Mouse (Mus musculus) cortical plate, adult 2 months (tissue): ENCODE measurements around the gene D430019H16Rik. TPM values are rescaled to one million over a fixed set of nuclear protein-coding genes. Genes with fewer than 3 reads are reported as not detected.

Source experiments
- H3K27ac ChIP-seq: fragments of 200-500 bp; 2 replicates; pipeline ENCODE4 v1.5.1; 2012; ENCODE audit warnings: low read length, control low read depth, inconsistent platforms; ENCODE audit not compliant: insufficient read depth
- H3K4me1 ChIP-seq: fragments of 200-500 bp; 2 replicates; pipeline ENCODE4 v1.6.1; 2011; ENCODE audit warnings: low read length; ENCODE audit not compliant: control insufficient read depth, insufficient read depth
- H3K4me3 ChIP-seq: fragments of 200-500 bp; 2 replicates; pipeline ENCODE4 v1.5.1; 2011; ENCODE audit warnings: mild to moderate bottlenecking, low read length, control low read depth; ENCODE audit not compliant: insufficient read depth
- CTCF ChIP-seq: fragments of 200-500 bp; IDR thresholded peaks from 2 replicates; pipeline ENCODE4 v1.5.1; 2011; ENCODE audit warnings: mild to moderate bottlenecking, control low read depth, low read length; ENCODE audit not compliant: insufficient read depth; ENCODE audit errors: extremely low read depth
- POLR2A ChIP-seq: fragments of 200-500 bp; IDR thresholded peaks from 2 replicates; pipeline ENCODE4 v1.6.1; 2011; ENCODE audit warnings: mild to moderate bottlenecking, low read length, control low read depth; ENCODE audit not compliant: insufficient read depth; ENCODE audit errors: extremely low read depth
- polyA plus RNA-seq: library from polyadenylated mRNA; depleted of rRNA; stranded (reverse); fragments of >200 nt; gene quantifications from 2 replicates; pipeline ENCODE4 v1.2.3, GENCODE M21; 2012

D430019H16Rik gene
- polyA plus RNA-seq, 1 experiment: 60.9 TPM

DNA sequence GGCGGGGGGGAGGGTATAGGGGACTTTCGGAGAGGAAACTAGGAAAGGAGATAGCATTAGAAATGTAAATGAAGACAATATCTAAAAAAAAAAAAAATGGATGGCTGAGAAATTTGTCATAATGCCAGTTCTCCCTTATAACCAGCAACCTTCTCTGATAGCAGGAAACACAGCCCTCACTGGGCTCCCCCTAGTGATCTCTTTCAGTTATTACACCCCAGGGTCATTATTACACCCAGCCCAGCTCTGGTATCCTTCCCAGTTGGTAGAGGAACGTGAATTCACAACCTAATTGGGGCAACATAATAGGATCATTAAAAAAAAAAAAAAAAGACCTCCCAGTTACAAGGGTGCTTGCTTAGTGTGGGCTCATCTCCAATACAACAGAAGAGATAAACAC is 29.8 kb downstream of the D430019H16Rik start:
- Histone ChIP-seq H3K27ac (no peak overlapping the region), H3K4me3 (no peak overlapping the region), H3K4me1 (0 out of 2 replicates have a peak, but pooled peaks cover 3% of the 10 kb centered on the region)
- TF ChIP-seq CTCF (peak; percentile 65), POLR2A (no peak)

GRCm38 (mm10) chr12:105490227-105490626 is 36.6 kb downstream of the D430019H16Rik start:
- TF ChIP-seq CTCF (no peak), POLR2A (no peak)
- no peak overlapping the region for H3K27ac ChIP-seq
- H3K4me3 ChIP-seq: no peak overlapping the region
- no peaks in the 10 kb centered on the region for H3K4me1 ChIP-seq

GRCm38 (mm10) chr12:105490794-105491193 is 37.1 kb downstream of the D430019H16Rik start:
- no peak overlapping the region for H3K27ac ChIP-seq
- TF ChIP-seq POLR2A (no peak), CTCF (no peak)
- no peaks in the 10 kb centered on the region for H3K4me1 ChIP-seq
- no peak overlapping the region for H3K4me3 ChIP-seq

DNA sequence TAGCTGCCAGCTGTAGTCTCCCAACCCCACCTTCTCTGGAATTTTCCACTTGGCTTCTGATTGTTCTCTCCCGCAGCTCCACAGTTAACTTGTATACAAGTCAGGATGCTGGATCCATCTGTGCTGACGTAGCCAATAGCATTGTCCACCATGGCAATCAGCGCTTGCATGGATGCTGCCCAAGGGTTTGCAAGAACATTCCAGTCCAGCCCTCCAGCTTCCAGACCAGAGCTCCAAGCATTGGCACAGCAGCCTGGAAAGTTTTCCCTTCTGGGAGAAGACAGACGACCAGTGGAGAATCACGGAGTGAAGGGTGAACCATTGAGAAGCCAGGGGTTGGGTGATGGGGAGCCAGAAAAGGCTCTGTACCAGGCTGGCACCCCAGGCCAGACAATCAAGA is 41.1 kb downstream of the D430019H16Rik start:
- no peaks in the 10 kb centered on the region for H3K4me1 ChIP-seq
- H3K4me3 ChIP-seq: no peak overlapping the region
- H3K27ac ChIP-seq: no peak overlapping the region
- TF ChIP-seq POLR2A: no peak
- no peak for TF ChIP-seq CTCF

- H3K27ac ChIP-seq: no peak overlapping the region
- no peak overlapping the region for H3K4me3 ChIP-seq
- TF ChIP-seq POLR2A: no peak
- peak; percentile 91 for TF ChIP-seq CTCF
Measured at GRCm38 (mm10) chr12:105497894-105498293, 44.2 kb downstream of the D430019H16Rik start.

DNA sequence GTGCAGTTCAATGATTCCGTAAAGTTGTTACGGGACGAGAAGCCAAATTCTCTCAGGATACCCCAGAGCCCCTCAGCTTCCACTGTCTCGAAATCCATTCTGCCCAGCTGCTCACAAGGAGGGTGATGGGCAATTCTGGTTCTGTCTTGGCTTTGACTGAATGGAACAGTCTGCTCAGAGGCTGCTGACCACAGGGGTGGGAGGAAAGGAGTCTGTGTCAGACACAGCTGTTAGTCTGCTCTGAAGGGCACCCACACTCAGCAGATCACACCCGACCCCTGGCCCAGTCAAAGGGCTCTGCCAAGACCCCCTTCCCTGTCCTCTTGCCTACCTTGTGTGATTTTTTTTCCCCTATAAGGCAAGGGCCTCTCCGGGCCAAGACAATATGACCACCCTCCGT is 44.8 kb downstream of the D430019H16Rik start:
- TF ChIP-seq CTCF: no peak
- no peak for TF ChIP-seq POLR2A
- no peaks in the 10 kb centered on the region for H3K4me1 ChIP-seq
- no peak overlapping the region for H3K4me3 ChIP-seq
- no peak overlapping the region for H3K27ac ChIP-seq

More at GRCm38 (mm10) chr12:105497894-105498293, 44.2 kb downstream of the D430019H16Rik start:
- H3K4me1 ChIP-seq: no peaks in the 10 kb centered on the region

GRCm38 (mm10) chr12:105498842-105499241 is 45.2 kb downstream of the D430019H16Rik start:
- H3K4me1 ChIP-seq: no peaks in the 10 kb centered on the region
- H3K4me3 ChIP-seq: no peak overlapping the region
- TF ChIP-seq POLR2A: no peak
- TF ChIP-seq CTCF: no peak
- no peak overlapping the region for H3K27ac ChIP-seq

- no peaks in the 10 kb centered on the region for H3K4me1 ChIP-seq
- TF ChIP-seq POLR2A (no peak), CTCF (no peak)
- H3K27ac ChIP-seq: no peak overlapping the region
- H3K4me3 ChIP-seq: no peak overlapping the region
Measured at GRCm38 (mm10) chr12:105500940-105501339, 47.3 kb downstream of the D430019H16Rik start.

DNA sequence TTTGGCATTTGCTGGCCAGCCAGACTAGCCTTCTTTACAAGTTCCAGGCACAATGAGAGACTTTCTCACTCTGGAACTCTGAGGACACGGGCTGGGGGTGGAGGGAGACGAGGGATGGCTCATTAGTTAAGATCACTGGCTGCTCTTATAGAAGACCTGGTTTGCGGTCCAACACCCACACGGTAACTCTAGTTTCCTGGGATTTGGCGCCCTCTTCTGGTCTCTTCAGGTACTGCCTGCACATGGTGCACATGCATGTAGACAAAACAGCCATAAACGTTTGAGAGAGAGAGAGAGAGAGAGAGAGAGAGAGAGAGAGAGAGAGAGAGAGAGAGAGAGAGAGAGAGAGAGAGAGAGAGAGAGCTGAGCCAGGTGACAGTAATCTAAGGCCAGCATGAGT is 51.1 kb downstream of the D430019H16Rik start:
- Histone ChIP-seq H3K4me3 (no peak overlapping the region), H3K27ac (no peak overlapping the region), H3K4me1 (no peaks in the 10 kb centered on the region)
- TF ChIP-seq POLR2A: no peak
- 0 out of 2 replicates have a peak, but pooled peaks have one; percentile 17 for TF ChIP-seq CTCF

- H3K4me1 ChIP-seq: no peaks in the 10 kb centered on the region
- no peak overlapping the region for H3K27ac ChIP-seq
- H3K4me3 ChIP-seq: no peak overlapping the region
- TF ChIP-seq CTCF (no peak), POLR2A (no peak)
Measured at GRCm38 (mm10) chr12:105511109-105511508, 57.5 kb downstream of the D430019H16Rik start.
